Mouse (Mus musculus) myocyte (in vitro differentiated cells): ENCODE results near the gene Cr2. TPM values are rescaled to one million over a fixed set of nuclear protein-coding genes. Genes with fewer than 3 reads are reported as not detected.
A peak's percentile ranks its signal among the peaks of the same experiment; 100 is the strongest.

Experiments
- H3K27me3 ChIP-seq: one replicate; pipeline ENCODE4 v1.6.1; 2011; ENCODE audit not compliant: control insufficient read depth, insufficient read depth, insufficient read length
- H3K36me3 ChIP-seq: one replicate; pipeline ENCODE4 v1.6.1; 2011; ENCODE audit not compliant: control insufficient read depth, insufficient read depth
- H3K4me2 ChIP-seq: one replicate; pipeline ENCODE4 v1.6.1; 2011; ENCODE audit warnings: low read depth, control low read depth
- H3K4me3 ChIP-seq: one replicate; pipeline ENCODE4 v1.5.1; 2011; ENCODE audit warnings: mild to moderate bottlenecking, control low read depth, moderate library complexity
- H3K79me2 ChIP-seq: one replicate; pipeline ENCODE4 v1.6.1; 2011; ENCODE audit not compliant: control insufficient read depth, insufficient read depth
- H3ac ChIP-seq: one replicate; pipeline ENCODE4 v1.6.1; 2011; ENCODE audit not compliant: control insufficient read depth, insufficient read length
- CEBPB ChIP-seq: IDR thresholded peaks from 2 replicates; pipeline ENCODE4 v1.6.1; 2011; ENCODE audit warnings: mild to moderate bottlenecking, moderate library complexity; ENCODE audit not compliant: poor library complexity, insufficient read depth, severe bottlenecking
- E2F4 ChIP-seq: IDR thresholded peaks from one replicate; pipeline ENCODE4 v1.6.1; 2011; ENCODE audit warnings: mild to moderate bottlenecking, control low read depth, moderate library complexity; ENCODE audit not compliant: insufficient read depth
- MAX ChIP-seq: IDR thresholded peaks from one replicate; pipeline ENCODE4 v1.6.1; 2011; ENCODE audit warnings: low read depth, mild to moderate bottlenecking, control low read depth
- MYOD1 ChIP-seq, 3 experiments: IDR thresholded peaks; one replicate each; pipeline ENCODE4 v1.6.1; 2011; ENCODE audit warnings: control low read depth in 2 of 3, low read depth in 2 of 3, mild to moderate bottlenecking in 2 of 3, moderate library complexity in 1 of 3; ENCODE audit not compliant: insufficient read length in 2 of 3, control insufficient read depth in 1 of 3
- MYOG ChIP-seq, 3 experiments: IDR thresholded peaks; one replicate each; pipeline ENCODE4 v1.6.1; 2011; ENCODE audit warnings: control low read depth in 2 of 3, low read depth in 2 of 3, mild to moderate bottlenecking in 2 of 3; ENCODE audit not compliant: insufficient read length in 2 of 3, control insufficient read depth in 1 of 3, insufficient read depth in 1 of 3
- POLR2A ChIP-seq: IDR thresholded peaks from one replicate; pipeline ENCODE4 v1.6.1; 2011; ENCODE audit warnings: low read depth, mild to moderate bottlenecking, control low read depth, moderate library complexity; ENCODE audit not compliant: insufficient read length
- POLR2AphosphoS2 ChIP-seq: IDR thresholded peaks from one replicate; pipeline ENCODE4 v1.6.1; 2011; ENCODE audit warnings: low read depth, control low read depth; ENCODE audit not compliant: insufficient read length
- REST ChIP-seq: IDR thresholded peaks from one replicate; pipeline ENCODE4 v1.6.1; 2011; ENCODE audit warnings: mild to moderate bottlenecking, control low read depth, moderate library complexity; ENCODE audit not compliant: insufficient read depth, insufficient read length
- SRF ChIP-seq: IDR thresholded peaks from one replicate; pipeline ENCODE4 v1.6.1; 2011; ENCODE audit warnings: low read depth; ENCODE audit not compliant: control insufficient read depth, insufficient read length
- TCF12 ChIP-seq: IDR thresholded peaks from one replicate; pipeline ENCODE4 v1.6.1; 2011; ENCODE audit warnings: mild to moderate bottlenecking, control low read depth; ENCODE audit not compliant: poor library complexity, insufficient read depth, severe bottlenecking
- TCF3 ChIP-seq: IDR thresholded peaks from one replicate; pipeline ENCODE4 v1.6.1; 2011; ENCODE audit warnings: low read depth, control low read depth; ENCODE audit not compliant: insufficient read length
- USF1 ChIP-seq: IDR thresholded peaks from one replicate; pipeline ENCODE4 v1.6.1; 2011; ENCODE audit warnings: low read depth, mild to moderate bottlenecking, control low read depth, moderate library complexity
- polyA plus RNA-seq: library from polyadenylated mRNA; unstranded; fragments of >200 nt; fragmentation: generic; extraction: Trizol; gene quantifications from one replicate; pipeline ENCODE4 v1.2.1, GENCODE M21; 2012; ENCODE audit warnings: missing spikeins

Cr2 gene
- polyA plus RNA-seq, 1 experiment = not detected

- Histone ChIP-seq H3K27me3 (no peaks in the 10 kb centered on the region), H3K4me3 (peak overlapping the region; percentile 77), H3ac (no peak overlapping the region), H3K4me2 (peak overlapping the region; percentile 52), H3K79me2 (peaks cover 24% of the 10 kb centered on the region), H3K36me3 (peaks cover 47% of the 10 kb centered on the region)
- TF ChIP-seq MAX (peak; percentile 25), E2F4 (no peak), POLR2A (peak; percentile 54), USF1 (no peak), POLR2AphosphoS2 (peak; percentile 60), CEBPB (peak; percentile 79)
Measured at GRCm38 (mm10) chr1:195129867-195130266, 46.6 kb downstream of the Cr2 start.

- Histone ChIP-seq H3K79me2 (no peaks in the 10 kb centered on the region), H3K4me2 (no peak overlapping the region), H3ac (no peak overlapping the region), H3K27me3 (no peaks in the 10 kb centered on the region), H3K36me3 (peaks cover 56% of the 10 kb centered on the region), H3K4me3 (no peak overlapping the region)
- TF ChIP-seq MYOD1 (IDR thresholded peaks at IDR 0.05; ENCODE audit: control insufficient read depth in 1 of 3, insufficient read length in 2 of 3, low read depth in 2 of 3) = no peak
- TF ChIP-seq POLR2AphosphoS2 = no peak
- no peak for TF ChIP-seq MAX
- no peak for TF ChIP-seq MYOG (IDR thresholded peaks at IDR 0.05; ENCODE audit: control insufficient read depth in 1 of 3, insufficient read depth in 1 of 3, insufficient read length in 2 of 3, low read depth in 2 of 3)
- TF ChIP-seq USF1 = no peak
- TF ChIP-seq REST = no peak
- TF ChIP-seq SRF = no peak
- no peak for TF ChIP-seq E2F4
- no peak for TF ChIP-seq TCF3
- TF ChIP-seq POLR2A = no peak
- TF ChIP-seq TCF12 = no peak
- no peak for TF ChIP-seq CEBPB
Measured at GRCm38 (mm10) chr1:195114414-195114813, 62.1 kb downstream of the Cr2 start.

GRCm38 (mm10) chr1:195113621-195114020 lies 62.9 kb downstream of the Cr2 start:
- H3K79me2 ChIP-seq = no peaks in the 10 kb centered on the region
- H3K27me3 ChIP-seq = no peaks in the 10 kb centered on the region
- no peak overlapping the region for H3ac ChIP-seq
- no peak overlapping the region for H3K4me2 ChIP-seq
- peaks cover 64% of the 10 kb centered on the region for H3K36me3 ChIP-seq
- no peak for TF ChIP-seq MAX
- no peak for TF ChIP-seq CEBPB
- TF ChIP-seq POLR2A = no peak
- no peak for TF ChIP-seq MYOG (IDR thresholded peaks at IDR 0.05; ENCODE audit: control insufficient read depth in 1 of 3, insufficient read depth in 1 of 3, insufficient read length in 2 of 3, low read depth in 2 of 3)
- TF ChIP-seq REST = no peak
- TF ChIP-seq USF1 = no peak
- TF ChIP-seq POLR2AphosphoS2 = no peak
- no peak for TF ChIP-seq SRF
- TF ChIP-seq TCF3 = no peak
- TF ChIP-seq MYOD1 (IDR thresholded peaks at IDR 0.05; ENCODE audit: control insufficient read depth in 1 of 3, insufficient read length in 2 of 3, low read depth in 2 of 3) = no peak
- TF ChIP-seq TCF12 = no peak
- no peak for TF ChIP-seq E2F4
- H3K4me3 ChIP-seq = no peak overlapping the region

- Histone ChIP-seq H3K27me3 (no peaks in the 10 kb centered on the region), H3K36me3 (peaks cover 62% of the 10 kb centered on the region), H3K4me3 (no peak overlapping the region), H3K79me2 (no peaks in the 10 kb centered on the region), H3K4me2 (no peak overlapping the region), H3ac (no peak overlapping the region)
- no peak for TF ChIP-seq MAX
- no peak for TF ChIP-seq POLR2A
- TF ChIP-seq SRF = no peak
- TF ChIP-seq USF1 = no peak
- no peak for TF ChIP-seq POLR2AphosphoS2
- no peak for TF ChIP-seq MYOD1 (IDR thresholded peaks at IDR 0.05; ENCODE audit: control insufficient read depth in 1 of 3, insufficient read length in 2 of 3, low read depth in 2 of 3)
Measured at GRCm38 (mm10) chr1:195100693-195101092, 75.8 kb downstream of the Cr2 start.

GRCm38 (mm10) chr1:195098004-195098403 lies 78.5 kb downstream of the Cr2 start:
- no peak overlapping the region for H3K4me3 ChIP-seq
- no peak overlapping the region for H3K4me2 ChIP-seq
- no peaks in the 10 kb centered on the region for H3K27me3 ChIP-seq
- H3K79me2 ChIP-seq = no peaks in the 10 kb centered on the region
- TF ChIP-seq TCF12 (no peak), E2F4 (no peak)
- H3ac ChIP-seq = no peak overlapping the region
- H3K36me3 ChIP-seq = peaks cover 46% of the 10 kb centered on the region

- TF ChIP-seq MYOG (IDR thresholded peaks at IDR 0.05; ENCODE audit: control insufficient read depth in 1 of 3, insufficient read depth in 1 of 3, insufficient read length in 2 of 3, low read depth in 2 of 3) (no peak), CEBPB (no peak), POLR2A (peak; percentile 31)
- no peak within 1 kb of the TSS for H3ac ChIP-seq
- no peaks in the 10 kb centered on the region for H3K79me2 ChIP-seq
- H3K36me3 ChIP-seq = peaks cover 13% of the 10 kb centered on the region
- H3K4me3 ChIP-seq = peak within 1 kb of the TSS; percentile 9
- H3K4me2 ChIP-seq = peak within 1 kb of the TSS; percentile 70
- H3K27me3 ChIP-seq = no peaks in the 10 kb centered on the region
Measured at GRCm38 (mm10) chr1:195092220-195092720, 84.2 kb downstream of the Cr2 start, which contains the start of gene Cd46. Gene Cd46 (minus strand): TSS chr1:195092249.
